Mouse (Mus musculus) ES-E14 (cell line): ENCODE results near the gene Lix1.

ENCODE experiments used
- CHD2 ChIP-seq: IDR thresholded peaks from 2 replicates; pipeline ENCODE4 v1.6.1; 2014; ENCODE audit warnings: mild to moderate bottlenecking, low read depth, low read length, inconsistent platforms
- HCFC1 ChIP-seq: IDR thresholded peaks from 2 replicates; pipeline ENCODE4 v1.6.1; 2012; ENCODE audit warnings: low read length, inconsistent platforms, borderline replicate concordance; ENCODE audit not compliant: insufficient read depth
- MAFK ChIP-seq: IDR thresholded peaks from 2 replicates; pipeline ENCODE4 v1.6.1; 2014; ENCODE audit warnings: mild to moderate bottlenecking, low read depth, low read length, inconsistent platforms; ENCODE audit not compliant: insufficient read depth
- ZNF384 ChIP-seq: IDR thresholded peaks from 2 replicates; pipeline ENCODE4 v1.6.1; 2012; ENCODE audit warnings: low read depth, low read length, inconsistent platforms

DNA sequence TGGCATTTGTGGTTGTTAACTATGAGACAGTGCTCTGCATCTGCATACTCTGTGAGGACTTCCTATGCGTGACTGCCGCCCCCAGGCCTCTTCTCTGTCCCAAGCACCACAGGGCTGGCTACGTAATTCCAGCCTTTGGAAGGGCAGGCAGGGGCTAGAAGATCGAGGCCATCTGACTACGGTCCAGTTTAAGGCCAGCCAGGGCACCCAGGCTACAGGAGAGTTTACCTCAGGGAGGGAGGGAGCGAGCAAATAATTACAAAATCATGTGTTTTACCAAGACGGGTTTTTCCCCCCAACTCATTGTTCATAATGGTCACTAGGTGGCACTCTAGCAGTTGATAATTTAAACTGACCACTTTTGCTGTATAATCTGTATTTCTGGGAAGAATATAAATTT lies 9.6 kb upstream of the Lix1 start:
- TF ChIP-seq CHD2 (no peak), HCFC1 (no peak), MAFK (no peak), ZNF384 (no peak)
